Mouse (Mus musculus): Measurements from ENCODE around the gene Adam23.

The Adam23 gene

DNA sequence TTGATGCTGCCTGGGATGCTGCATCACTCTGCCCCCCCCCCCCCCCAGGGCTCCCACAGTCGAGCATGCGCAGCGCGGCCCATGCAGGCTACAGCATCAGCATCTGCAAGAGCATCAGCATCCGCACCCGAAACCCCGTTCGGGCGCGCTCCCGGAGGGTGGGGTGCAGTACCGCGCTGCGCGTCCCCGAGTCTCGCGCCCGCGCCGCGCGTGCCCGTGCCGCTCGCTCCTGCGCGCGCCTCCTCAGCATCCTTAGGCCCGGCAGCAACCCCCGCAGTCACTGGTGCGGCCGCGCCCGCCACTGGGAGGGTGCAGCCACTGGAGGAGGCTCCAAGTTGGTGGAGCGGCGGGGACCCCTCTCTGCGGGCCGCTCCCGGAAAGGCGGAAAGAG is at the start of gene Adam23:
Adam23 (plus strand) TSS at position 236 of the 391 bp plus-strand sequence.
- ATAC-seq (ENCODE audit: insufficient number of reproducible peaks, low FRiP score, low TSS enrichment), result peak; percentile 87

DNA sequence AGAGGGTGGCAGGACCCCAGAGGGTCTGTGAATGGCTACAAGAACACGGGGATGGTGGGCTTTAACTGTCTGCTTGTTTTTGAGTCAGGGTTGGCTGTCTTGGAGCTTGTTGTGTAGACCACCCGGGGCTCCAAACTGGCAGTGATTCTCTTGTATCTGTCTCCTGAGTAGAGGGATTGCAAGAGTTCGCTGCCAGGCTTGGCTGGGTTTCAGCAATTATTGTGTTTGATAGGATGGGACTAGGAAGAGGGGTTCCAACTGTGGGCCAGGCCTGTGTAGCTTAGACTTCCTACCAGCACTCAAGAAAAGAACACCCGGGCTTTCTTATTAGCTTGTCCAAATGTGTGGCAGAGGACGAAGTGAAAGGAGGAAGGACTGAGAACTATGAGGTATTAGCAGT is 44.6 kb upstream of the Adam23 start:
- ATAC-seq (ENCODE audit: insufficient number of reproducible peaks, low FRiP score, low TSS enrichment), result no peak

DNA sequence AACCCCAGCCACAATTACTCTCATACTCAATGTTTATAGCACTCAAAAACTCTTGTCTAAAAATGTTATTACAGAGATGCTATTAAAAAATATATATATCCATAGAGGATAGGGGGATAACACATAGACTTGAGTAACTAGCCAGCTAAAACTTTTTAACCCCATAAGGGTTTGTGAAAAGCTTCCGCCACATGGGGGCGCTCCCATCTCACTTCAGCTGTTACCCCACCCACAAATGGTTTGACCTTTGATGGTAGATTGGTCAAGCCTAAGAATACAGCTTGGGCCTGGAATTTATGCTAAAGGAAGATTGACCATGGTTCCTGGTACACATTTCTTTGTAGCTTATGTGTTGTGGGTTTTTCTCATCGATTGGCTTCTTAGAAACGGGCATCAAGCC is 42.1 kb upstream of the Adam23 start:
- ATAC-seq (ENCODE audit: insufficient number of reproducible peaks, low FRiP score, low TSS enrichment), result no peak

DNA sequence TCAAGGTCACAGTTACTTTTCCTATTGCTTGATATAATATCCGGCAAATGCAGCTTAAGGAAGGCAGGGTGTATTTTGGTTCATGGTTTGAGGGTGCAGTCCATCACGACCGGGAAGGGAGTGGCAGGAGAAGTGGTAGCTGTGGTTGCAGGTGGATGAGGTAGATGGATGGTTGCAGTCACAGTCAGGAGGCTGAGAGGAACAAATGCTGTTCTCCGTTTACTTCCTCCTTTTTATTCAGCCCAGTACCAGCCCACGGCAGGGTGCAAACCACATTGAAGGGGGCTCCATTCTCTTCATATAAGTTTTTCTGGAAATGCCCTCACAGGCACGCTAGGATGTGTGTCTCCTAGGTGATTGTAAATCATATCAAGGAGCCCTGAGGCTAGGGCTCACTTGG is 37.3 kb upstream of the Adam23 start:
- ATAC-seq (ENCODE audit: insufficient number of reproducible peaks, low FRiP score, low TSS enrichment), result no peak

DNA sequence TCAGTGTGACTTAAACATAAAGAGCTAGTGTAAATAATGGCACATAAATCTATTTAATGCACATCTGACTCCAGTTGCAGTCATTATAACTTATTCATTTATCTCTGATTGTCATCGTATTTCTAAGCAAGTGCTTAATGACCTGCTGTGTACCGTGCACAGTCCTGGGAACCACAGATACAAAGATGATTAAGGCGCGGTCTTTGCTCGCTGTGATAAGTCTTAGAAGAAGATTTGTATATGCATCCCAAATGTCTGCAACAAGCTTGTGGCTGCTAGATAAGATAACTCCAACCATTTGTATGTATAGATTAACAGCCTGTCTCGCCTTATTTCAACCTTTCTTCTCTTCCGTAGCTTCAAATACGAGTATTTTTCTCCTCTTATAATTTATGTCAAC is 27.2 kb upstream of the Adam23 start:
- ATAC-seq (ENCODE audit: insufficient number of reproducible peaks, low FRiP score, low TSS enrichment), result no peak

DNA sequence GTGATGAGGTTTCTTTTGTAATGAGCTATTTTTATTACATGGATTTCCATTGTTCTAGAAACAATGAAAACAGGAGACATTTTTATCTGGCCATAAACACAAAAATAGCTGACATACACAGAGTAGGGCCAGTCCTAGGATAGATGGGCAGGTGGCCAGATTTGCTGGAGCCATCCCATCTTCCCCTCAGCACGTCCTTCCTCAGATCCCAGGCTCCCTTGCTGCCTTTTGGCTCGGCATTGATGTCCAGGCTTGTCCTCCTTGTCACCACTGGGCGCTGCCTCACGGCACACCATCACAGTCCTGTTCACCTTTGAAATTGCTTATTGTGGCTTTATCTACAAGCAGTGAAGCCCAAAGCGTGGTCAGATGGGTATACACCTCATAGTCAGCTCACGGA is 15.0 kb upstream of the Adam23 start:
- ATAC-seq (ENCODE audit: insufficient number of reproducible peaks, low FRiP score, low TSS enrichment), result peak; percentile 95

DNA sequence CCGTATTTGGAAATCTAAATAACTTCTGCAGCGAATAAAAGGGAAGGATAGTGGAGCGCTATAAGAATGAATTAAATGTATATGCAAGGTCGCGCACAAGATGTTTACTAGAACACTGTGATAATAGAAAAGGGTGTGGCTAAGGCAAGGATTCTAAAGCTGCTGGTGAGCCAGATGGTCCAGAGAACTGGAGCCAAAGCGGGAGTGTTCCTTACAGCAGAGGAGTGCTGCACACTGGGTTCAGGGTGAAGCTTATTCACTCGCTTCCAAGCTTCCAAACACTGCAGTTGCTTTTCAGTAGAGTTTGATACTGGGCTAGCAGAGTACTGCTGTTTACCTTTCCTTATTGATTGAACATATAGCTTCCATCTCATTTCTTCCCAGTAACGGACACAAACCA is 14.5 kb upstream of the Adam23 start:
- peak; percentile 91 for ATAC-seq (ENCODE audit: insufficient number of reproducible peaks, low FRiP score, low TSS enrichment)

DNA sequence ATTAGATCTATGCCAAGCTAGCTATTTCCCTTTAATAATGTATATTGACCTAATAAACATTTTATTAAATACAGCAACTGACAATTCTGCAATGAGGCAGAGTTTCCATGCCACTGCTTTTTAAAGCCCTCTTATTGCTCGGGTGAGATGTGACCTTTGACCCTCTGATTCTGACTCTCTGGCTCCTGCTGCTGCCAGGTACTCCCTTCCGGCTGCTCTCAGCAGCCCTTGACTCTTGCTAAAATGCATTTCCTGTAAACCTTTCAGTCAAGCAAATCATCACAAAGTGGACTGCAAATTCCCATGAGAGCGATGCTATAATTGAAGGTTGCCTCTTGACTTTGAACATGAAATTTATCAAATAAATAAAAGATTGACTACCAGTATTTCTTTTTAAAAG is 13.8 kb upstream of the Adam23 start:
- no peak for ATAC-seq (ENCODE audit: insufficient number of reproducible peaks, low FRiP score, low TSS enrichment)

DNA sequence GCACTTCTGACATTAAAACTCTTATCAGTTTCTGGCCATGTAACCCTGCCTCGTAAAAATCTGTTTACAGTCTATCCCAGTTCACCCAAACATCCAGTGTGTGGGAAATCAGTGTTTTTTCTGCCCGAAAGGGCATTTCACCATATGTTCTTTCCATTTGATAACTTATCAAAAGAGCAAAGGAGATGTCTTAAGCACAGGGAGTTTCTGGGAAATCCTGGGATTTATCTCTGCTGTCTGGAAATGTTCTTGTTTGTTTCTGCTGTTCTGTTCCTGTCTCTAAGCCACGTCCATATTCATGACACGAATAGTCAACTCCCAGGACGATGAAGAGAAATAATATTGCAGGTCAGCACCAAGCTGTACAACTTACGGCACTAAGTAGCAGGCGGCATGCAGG is 11.6 kb upstream of the Adam23 start:
- no peak for ATAC-seq (ENCODE audit: insufficient number of reproducible peaks, low FRiP score, low TSS enrichment)

DNA sequence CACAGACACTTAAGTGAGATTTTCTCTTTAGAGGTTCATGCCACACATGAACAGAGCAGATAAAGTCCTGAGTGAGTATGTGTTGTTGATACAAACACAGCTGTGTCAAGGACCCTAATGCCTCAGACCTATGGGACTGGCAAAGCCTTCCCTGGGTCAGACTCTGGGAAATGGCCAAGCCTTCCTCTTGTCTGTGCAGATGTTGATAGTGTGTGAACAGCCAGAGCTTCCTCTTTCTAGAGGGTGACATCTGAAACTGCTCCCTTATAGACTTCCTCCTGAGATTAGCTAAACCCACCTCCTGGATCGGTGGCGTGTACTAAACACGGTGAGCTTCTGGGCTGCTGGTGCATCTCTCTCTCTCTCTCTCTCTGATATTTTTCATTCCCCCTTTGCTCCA is 8.2 kb upstream of the Adam23 start:
- ATAC-seq (ENCODE audit: insufficient number of reproducible peaks, low FRiP score, low TSS enrichment), result no peak

DNA sequence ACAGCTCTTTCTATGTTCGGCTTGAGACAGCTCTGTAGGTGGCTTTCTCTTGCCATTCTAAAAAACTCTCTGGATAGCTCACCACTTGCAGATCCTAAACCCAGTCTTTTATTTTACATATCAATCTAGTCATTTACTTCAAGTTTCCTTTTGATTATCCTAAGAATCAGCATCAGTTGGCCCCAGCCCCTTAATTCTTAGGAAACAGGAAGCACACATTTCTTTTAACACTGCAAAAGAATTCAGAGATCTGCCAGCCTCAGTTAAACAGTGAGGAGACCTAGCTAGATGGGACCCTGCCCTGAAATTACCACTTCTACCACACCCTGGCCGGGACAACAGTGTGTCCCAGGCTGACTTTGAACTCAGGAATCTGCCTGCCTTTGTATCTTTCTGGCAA is 3.5 kb upstream of the Adam23 start:
- no peak for ATAC-seq (ENCODE audit: insufficient number of reproducible peaks, low FRiP score, low TSS enrichment)

DNA sequence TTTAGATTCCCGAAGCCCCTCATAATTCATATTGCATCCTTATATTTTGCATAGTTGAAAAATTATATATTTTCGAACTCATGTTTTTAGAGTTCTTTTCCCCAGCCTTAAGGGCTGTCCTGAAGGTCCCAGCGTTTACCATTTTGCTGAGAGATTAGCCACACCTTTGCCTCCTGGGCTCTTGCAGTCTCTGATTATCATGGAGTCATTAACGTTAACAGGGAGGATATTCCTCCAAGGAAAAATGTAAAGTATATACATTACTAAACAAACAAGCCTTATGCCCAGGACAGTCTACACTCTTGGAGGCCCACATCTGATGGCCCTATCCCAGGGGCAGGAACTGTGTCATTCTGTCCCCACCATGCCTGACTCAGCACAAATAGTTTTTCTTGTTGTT is 3.1 kb upstream of the Adam23 start:
- no peak for ATAC-seq (ENCODE audit: insufficient number of reproducible peaks, low FRiP score, low TSS enrichment)

DNA sequence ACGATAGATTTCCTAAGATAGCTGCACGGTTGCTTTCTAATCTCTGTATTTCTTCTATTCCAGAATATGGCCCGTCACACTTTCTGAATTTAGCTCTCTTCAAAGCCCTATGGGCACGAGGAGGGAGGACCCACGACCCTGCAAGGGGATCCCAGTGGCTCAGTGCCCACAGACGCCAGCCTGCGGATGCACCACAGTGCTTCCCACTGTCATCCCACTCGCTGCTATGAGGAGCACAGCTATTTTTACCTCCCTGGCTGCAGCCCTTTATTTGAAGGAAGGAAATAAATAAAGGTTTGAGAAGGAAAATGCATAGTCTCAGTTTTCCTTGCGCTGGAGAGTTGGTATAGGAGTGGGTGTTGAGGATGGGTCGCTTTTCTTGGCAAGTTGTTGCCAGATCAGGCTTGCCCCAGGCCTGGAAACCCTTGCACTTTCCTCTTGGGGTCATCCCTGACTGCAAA is 512 bp upstream of the Adam23 start:
- ATAC-seq (ENCODE audit: insufficient number of reproducible peaks, low FRiP score, low TSS enrichment), result peak; percentile 19; the same call in 1 of the 2 replicates

DNA sequence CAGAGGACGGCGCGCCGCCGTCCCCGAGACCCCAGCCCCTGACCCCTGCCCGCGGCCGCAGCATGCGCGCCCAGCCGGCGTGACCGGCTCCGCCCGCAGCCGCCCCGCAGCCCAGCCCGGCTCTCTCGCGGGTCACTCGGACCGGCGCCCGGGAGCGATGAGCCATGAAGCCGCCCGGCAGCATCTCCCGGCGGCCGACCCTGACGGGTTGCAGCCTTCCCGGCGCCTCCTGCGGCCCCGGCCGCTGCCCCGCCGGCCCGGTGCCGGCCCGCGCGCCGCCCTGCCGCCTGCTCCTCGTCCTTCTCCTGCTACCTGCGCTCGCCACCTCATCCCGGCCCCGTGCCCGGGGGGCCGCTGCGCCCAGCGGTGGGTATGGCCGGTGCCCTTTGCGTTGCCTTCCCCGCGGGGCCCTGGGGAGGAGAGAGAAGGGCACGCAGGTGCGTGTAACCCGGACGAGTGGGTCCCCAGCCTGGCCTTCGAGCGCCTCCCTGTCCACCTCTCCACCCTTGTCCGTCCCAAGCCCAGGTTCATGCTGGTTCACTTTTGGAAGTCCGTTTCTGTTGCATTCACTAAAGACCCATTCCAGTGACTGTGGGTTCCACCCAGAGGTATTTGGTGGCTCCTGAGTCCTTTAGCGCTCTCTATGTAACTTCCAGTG is 485 bp downstream of the Adam23 start:
- peak; percentile 54 for ATAC-seq (ENCODE audit: insufficient number of reproducible peaks, low FRiP score, low TSS enrichment)

DNA sequence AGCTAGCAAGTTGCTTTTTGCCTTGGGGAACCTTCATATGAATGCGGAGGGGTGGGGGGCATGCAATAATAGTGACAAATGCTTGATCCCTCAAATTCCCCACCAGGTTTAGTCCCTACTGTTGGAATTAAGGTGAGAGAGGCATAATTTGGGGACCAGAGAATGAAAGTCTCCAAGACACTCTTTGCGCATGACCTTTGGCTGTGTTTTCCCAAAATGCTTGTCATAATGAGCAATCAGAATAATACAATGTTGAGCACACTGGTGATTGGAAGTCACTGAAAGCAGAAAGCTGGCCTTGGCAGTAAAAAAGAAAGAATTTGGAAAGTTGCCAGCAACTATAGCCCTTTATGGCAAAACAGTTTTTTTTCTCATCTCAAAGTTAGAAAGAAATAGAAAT is 1.0 kb downstream of the Adam23 start:
- ATAC-seq (ENCODE audit: insufficient number of reproducible peaks, low FRiP score, low TSS enrichment), result no peak

DNA sequence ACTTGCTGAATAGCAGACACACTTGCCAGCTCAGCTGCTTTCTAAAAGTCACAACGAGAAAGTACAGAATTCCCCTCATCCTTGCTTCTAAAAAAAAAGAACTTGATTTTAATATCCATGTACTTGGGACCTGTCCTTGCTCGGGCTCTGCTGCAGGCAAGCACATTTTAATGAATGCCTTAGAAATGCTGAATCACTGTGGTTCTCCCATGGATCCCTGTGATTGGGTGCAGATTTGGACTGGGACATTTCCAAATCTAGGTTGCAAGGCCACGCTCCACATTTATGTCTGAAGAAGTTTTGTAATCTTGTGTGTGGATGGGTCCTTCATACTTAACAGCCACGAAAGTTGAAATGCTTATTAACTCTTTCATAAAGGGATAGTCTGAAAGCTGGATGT is 4.4 kb downstream of the Adam23 start:
- ATAC-seq (ENCODE audit: insufficient number of reproducible peaks, low FRiP score, low TSS enrichment), result no peak

DNA sequence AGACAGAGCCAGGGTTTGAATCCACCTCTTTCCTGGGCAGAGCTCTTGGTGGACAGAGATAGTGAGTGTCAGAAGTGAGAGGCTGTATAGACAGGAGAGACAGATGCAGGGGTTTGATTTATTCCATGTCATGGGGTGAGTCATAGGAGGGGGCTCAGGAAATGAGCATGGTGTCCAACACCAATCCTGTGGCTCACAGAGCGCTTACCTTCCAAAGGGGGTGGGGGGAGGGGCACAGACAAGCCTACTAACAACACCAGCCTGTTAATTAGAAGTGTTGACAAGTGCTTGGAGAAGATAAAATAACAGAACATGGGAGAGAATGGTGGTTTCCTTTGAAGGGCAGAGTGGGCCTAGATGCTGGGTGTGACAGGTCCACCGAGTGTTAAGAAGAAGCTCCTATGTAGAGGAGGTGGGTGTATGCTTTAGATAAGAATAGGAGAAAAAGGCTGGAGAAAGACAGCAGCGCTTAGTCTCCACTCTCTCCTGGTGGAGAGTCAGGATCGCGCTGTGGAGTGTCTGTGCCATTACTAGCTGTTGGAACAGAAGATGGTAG is 7.7 kb downstream of the Adam23 start:
- no peak for ATAC-seq (ENCODE audit: insufficient number of reproducible peaks, low FRiP score, low TSS enrichment)

DNA sequence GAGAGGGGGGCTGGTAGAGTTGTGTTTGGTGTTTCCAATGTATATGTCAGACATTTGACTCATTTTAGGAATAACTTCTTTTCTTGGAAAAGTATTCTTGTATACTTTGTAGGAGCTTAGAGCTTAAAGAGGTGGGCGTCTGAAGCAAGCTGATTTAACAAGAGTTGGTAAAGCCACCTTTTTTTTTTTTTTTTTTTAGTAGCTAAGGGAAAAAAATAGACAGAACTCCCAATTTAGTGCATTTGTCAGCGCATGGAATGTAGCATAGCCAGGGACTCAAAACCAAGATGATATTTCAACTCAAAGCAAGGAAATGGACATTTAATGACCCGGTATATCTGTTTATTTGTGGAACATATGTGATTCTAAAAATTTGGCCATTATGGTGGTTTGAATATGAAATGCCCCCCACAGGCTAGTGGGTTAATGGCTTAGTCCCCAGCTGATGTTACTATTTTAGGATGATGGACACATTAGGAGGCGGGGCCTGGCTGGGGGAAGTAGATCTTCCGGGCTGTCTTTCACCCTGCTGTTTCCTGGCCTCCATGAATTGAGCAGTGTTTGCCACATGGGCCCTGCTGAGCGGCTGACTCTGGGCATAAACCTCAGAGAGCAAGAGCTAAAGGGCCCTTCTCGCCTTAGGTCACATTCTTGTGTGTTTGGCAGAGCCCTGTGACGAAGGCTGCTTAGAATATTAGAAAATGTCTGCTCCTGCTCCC is 12.3 kb downstream of the Adam23 start:
- peak; percentile 91 for ATAC-seq (ENCODE audit: insufficient number of reproducible peaks, low FRiP score, low TSS enrichment)

DNA sequence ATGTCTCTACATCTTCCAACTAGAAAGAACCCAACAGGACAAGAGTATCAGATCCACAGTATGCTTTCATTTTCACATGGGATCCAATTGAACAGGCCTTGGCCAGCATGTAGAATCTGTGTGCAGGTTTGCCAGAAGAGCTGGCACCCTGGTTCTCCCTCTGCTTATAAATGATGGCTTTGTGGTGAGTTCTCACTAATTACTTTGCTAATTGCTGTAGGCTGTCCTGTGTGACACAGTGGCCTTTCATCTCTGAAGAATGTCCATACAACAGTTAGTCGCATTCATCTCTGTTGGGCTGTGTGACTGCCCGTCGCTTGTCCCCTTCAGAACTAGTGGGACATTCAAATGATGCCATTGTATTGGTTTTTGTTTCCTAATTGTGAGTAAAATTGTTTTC is 13.5 kb downstream of the Adam23 start:
- peak; percentile 33; the same call in 1 of the 2 replicates for ATAC-seq (ENCODE audit: insufficient number of reproducible peaks, low FRiP score, low TSS enrichment)

DNA sequence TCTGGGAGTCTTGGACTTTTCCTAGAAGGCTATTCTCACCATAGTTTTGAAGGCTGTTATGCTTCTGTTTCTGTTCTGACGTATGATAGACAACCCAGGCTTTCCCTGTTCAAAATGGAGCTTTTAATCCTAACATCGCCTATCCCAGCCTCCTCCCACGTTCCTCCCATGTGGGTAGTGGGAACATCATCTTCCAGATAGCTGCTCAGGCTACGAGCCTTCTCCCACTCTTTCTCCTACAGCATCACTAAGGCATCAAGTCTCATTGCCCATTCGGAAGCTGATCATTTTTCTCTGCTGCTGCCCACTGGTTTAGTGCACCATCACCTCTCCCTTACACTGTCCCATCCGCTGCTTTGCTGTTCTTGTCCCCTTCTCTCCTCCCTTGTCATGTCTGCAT is 14.2 kb downstream of the Adam23 start:
- ATAC-seq (ENCODE audit: insufficient number of reproducible peaks, low FRiP score, low TSS enrichment), result no peak

DNA sequence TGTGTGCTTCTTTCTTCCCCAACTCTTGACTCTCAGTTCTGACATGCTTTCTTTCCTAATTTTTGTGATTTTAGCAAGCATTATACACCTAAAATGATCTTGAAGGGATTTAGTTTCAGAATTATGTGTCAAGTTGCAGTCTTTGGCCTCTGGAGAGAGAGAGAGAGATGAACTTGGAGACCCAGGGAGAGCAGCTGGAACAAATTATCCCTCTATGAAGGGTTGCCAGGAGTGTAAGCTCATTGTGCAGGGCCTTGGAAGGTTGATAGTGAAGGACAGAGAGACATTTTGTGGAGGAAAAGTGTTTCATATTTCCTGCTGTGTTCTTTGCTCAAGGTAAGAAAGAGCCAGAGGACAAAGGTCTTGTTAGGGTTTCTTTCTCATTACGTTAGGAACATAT is 18.8 kb downstream of the Adam23 start:
- no peak for ATAC-seq (ENCODE audit: insufficient number of reproducible peaks, low FRiP score, low TSS enrichment)

DNA sequence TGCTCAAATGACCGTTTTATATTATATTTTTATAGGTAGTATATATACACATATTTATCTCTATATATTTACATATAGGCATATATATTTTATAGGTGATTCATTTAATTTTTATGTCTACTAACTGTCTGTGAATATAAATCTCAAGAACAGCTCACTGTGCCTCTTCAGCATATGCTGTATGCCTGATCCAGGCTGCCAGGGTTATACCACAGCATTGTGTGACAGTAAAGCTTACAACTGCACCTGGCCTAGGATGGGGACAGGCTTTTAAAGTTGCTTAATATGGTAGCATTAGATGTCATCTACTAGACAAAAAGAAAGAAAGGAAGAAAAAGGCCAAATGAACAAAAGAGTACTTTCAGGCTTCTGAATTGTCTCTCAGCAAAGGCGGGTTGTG is 27.6 kb downstream of the Adam23 start:
- no peak for ATAC-seq (ENCODE audit: insufficient number of reproducible peaks, low FRiP score, low TSS enrichment)
